Mouse (Mus musculus) embryo, embryonic 10 days (tissue): Measurements from ENCODE around the gene Sfn.

Experiments
- DNase-seq: peaks from one replicate; pipeline ENCODE4 v3.0.0-alpha.2; 2015; ENCODE audit warnings: low spot score

Sfn gene

DNA sequence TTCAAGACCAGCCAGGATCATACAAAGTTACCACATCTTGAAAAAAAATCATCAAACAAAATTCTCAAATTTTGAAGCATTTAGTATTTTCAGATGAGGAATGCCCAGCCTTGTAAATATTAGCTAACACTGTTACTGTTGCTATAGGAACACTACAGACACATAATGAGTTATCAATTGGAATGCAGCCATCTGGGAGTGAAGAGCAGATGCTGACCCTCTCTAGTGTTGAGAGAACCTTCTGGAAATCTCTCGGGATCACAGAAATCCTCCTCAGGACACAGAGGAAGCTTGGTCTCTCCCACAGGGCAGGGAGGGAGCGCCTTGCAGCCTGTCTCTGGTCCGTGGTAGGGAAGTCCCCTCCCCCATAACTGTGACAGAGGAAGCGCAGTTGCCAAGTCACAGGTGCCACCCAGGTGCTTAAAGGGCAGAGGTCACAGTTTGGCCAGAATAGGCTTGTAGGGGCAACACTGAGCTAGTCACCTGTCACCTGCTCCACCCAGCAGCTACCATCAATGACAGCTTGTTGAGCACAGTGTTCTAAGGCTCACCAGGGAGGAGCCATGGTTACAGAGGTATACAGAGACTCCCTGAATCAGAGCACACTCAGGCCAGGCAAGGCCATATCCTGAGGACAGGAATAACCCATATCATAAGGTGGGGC lies 17.6 kb upstream of the Sfn start:
- no peak for DNase-seq

GRCm38 (mm10) chr4:133617936-133618335 lies 16.0 kb upstream of the Sfn start:
- DNase-seq, result no peak

GRCm38 (mm10) chr4:133615416-133615815 lies 13.4 kb upstream of the Sfn start:
- no peak for DNase-seq

- no peak for DNase-seq
Observed at GRCm38 (mm10) chr4:133614274-133614761, 12.3 kb upstream of the Sfn start.

DNA sequence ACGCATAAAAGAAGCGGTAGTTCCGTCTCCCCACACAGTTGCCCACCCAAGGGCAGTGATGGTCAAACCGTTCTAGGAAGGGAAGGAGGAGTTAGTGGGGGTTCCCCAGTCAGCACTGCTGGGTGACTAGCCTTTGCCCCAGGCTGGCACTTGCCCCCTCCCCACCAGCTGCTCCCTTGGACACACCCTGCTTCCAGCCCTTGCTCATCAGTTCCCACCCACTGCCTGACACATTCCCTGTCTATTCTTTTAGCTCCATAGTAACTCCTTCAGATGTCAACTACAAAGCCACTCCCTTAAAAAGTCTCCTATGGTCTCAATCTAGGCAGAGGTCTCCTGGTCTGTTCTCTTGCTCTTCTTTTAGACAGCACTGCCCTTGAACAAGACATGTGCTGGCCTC lies 11.9 kb upstream of the Sfn start:
- DNase-seq, result no peak

DNA sequence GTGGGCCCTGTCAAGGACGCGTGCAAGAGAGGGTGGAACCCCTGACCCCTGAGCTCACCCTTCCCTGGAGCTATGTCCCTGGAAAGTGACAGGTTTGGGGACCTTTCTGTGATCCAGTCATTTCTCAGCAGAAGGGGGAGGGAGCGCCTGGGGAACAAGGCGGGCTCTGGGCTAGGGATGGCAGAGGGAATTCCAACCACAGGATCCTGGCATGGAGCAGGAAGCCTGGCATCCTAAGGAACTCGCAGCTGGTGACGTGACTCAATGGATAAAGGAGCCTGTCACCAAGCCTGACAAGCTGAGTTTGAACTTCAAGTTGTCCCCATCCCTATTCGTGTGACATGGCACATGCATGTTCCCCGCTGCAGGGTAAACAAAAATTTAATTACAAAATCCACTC lies 11.1 kb upstream of the Sfn start:
- no peak for DNase-seq

GRCm38 (mm10) chr4:133612416-133612815 lies 10.4 kb upstream of the Sfn start:
- DNase-seq, result no peak

DNA sequence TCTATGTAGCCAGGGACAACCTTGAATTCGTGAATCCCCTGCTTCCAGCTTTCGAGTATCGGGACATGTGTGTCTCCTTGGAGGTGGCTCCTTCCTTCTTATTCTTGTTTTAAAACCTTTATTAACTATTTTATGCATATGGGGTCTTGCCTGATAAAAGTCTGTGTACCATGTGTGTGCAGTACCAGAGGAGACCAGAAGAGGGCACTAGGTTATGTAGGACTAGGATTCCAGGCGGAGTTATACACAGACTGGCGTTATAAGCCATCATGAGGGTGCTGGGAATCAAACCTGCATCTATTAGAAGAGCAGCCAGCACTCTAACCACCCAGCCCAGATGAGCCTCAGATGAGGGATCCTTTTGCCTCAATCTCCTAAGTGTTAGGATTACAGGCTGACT lies 9.8 kb upstream of the Sfn start:
- no peak for DNase-seq

DNA sequence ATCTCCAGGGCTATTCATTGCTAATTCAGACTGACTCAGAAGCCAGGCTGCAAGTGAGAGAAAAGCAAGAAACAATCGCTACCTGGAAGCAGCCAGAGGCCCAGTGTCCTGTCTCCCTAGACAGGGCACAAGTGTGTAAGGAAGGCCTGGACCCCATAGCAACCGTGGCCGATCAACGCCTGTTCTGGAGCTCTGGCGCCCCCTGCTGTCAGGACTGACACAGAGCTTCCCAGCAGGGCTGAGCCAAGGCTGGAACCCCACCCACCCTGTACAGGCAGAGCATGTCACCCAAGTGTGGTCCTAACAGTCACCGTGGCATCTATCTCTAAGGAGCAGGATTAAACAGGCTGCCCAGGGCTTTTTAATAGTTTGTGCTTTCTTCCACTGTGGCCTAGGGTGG lies 7.8 kb upstream of the Sfn start:
- peak; percentile 87 for DNase-seq

GRCm38 (mm10) chr4:133607284-133607683 lies 5.3 kb upstream of the Sfn start:
- no peak for DNase-seq

- DNase-seq, result peak; percentile 49
Observed at GRCm38 (mm10) chr4:133605330-133605729, 3.4 kb upstream of the Sfn start.

DNA sequence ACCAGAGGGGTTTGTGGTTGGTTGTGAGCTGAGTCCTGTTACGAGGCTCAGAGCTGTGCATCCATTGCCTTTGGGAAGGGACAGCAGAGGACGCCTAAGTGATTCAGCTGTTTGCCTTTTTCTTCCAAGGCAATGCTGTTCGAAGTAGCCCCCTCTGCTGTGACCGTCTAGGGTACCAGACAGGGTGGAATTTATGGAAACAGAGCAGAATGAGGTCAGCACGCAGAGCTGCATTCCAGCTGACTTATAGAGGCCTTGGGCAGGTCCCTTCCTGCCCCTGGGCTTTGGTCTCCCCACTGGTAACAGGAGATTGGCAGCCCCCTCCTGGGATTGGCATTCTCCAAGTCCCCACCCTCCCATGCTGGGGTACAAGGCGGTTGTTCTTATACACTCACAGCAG lies 2.9 kb upstream of the Sfn start:
- no peak for DNase-seq

GRCm38 (mm10) chr4:133604175-133604574 lies 2.2 kb upstream of the Sfn start:
- no peak for DNase-seq

DNA sequence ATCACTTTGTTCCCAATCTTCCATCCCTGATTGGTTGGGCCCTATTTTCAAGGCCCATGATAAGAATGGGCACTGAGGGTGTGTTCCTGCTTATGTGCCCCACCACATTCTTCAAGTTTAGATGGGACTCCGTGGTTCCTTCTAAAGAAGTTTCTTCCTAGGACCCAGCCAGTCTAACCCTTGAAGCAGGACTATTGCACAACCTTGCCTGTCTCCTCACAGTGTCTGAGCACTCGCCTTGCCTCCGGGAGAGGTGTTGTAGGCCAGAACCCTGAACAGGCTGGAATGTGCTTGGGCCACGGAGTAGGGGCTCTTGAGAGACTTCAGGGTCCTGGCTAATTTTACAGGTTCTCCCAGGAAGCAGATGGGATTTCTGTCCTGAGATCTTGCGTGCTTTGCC lies 1.1 kb upstream of the Sfn start:
- DNase-seq, result no peak

DNA sequence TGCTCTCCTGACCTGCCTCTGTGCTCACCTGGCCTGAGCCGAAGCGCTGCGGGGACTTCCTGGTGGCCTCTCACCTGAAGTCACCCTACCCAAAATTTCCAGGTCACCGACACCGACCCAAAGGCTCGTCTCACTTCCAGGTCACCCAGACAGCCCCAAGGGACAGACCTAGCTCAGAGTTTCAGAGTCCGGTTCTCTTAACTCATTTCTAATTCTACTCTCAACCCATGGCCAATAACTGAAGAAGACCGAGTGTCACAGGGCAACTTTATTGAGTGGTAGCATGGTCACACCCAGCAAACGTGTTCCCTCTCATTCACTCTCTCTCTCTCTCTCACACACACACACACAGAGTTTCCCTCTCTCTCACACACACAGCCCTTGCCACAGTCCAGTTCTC lies 1.7 kb downstream of the Sfn start:
- no peak for DNase-seq

DNA sequence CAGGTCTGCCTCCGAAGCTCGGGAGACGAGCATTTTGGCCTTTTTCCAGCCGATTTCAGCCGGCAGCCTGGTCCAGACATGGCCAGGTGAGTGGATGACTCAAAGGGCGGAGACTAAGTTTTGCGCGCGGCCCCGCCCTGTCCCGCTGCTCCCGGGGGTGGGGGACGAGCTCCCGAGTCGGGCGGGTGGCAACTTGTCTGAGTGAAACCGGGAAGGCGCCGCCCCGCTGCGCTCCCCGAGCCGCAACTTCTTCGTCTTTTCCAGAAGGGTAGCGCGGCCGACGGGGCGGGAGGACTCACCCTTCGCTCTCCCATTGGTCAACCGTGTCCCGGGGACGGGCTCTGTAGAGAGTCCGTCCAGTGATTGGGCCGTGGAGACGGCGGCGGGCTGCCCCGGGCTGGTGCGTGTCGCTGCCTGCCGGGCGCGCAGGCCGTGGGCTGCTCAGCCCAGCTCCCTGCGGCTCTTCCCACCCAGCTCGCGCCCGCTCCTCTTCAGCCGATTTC lies 2.3 kb downstream of the Sfn start:
- peak; percentile 93 for DNase-seq

GRCm38 (mm10) chr4:133599116-133599515 lies 2.9 kb downstream of the Sfn start:
- no peak for DNase-seq

GRCm38 (mm10) chr4:133598616-133599015 lies 3.4 kb downstream of the Sfn start:
- no peak for DNase-seq

GRCm38 (mm10) chr4:133596084-133596483 lies 5.9 kb downstream of the Sfn start:
- DNase-seq, result no peak

GRCm38 (mm10) chr4:133595538-133595937 lies 6.4 kb downstream of the Sfn start:
- no peak for DNase-seq

GRCm38 (mm10) chr4:133592570-133592969 lies 9.4 kb downstream of the Sfn start:
- peak; percentile 79 for DNase-seq

GRCm38 (mm10) chr4:133584059-133584951 lies 17.7 kb downstream of the Sfn start, which contains the start of gene Gpn2:
Gpn2 (plus strand) TSS chr4:133584362.
- peak; percentile 90 for DNase-seq

DNA sequence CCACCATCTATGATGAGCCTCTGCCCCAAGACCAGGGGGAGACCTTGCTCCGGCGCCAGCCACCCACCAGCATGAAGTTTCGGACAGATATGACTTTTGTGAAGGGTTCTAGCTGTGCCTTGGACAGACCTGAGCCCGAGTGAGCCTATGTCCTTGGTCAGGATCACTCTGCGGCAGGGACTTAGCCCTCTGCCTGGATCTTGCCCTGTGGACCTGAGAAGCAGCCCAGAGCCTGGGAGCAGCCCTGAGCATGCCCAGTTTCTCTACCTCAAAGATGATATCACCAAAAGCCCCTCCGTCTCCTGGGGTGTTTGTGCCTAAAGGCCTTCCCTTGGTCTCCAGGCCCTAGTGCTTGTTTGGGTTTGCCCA lies 18.3 kb downstream of the Sfn start:
- no peak for DNase-seq
